Mouse (Mus musculus): ENCODE measurements around the gene Ptcra. TPM values are rescaled to one million over a fixed set of nuclear protein-coding genes. Genes with fewer than 3 reads are reported as not detected.

Gene Ptcra
- polyA plus RNA-seq, 3 experiments from 2014 or later: 0.44 to 0.47 TPM; not detected in 1

DNA sequence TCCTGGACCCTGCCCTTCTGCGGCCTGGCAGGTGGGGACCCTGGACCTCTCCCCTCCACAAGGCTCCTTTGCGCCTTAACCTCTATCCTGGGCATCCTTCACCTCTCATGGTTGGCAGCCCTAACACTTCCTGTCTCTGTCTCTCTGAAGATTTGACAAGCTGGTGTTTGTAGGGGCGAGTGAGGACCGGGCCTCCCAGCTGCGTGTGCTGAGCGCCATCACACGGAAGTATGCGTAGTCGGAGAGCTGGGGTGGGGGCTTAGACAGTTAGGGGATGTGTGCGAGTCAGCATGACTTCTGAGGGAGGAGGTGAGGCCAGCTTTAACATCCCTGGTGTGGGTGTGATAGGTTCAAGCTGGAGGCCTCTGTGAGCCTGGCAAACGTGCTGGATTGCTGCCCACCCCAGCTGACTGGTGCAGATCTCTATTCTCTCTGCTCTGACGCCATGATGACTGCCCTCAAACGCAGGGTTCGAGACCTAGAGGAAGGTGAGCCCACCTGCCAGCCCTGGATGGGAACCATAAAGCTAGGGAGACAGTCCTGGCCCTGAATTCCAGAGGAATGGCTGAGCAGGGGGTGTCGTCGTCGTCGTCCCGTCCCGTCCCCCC lies 38.9 kb downstream of the Ptcra start:
- no peak for ATAC-seq

DNA sequence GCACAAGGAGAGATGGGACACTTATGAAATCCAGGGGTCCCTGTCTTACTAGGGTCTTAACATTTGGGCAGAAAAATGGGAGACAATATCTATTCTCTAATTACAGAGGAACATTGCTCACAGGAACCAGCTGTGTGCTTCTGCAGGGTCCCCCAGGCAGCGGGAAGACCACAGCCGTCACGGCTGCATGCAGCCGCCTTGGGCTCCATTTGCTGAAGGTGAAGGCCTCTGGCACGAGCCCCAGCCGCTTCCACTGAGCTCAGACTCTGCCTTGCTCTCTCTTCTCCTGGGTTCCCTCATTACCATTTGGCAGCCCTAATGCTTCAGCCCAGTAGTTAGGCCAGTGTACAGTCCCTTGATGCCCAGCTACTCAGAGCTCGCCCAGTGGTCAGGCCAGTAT lies 42.4 kb downstream of the Ptcra start:
- no peak for ATAC-seq

GRCm38 (mm10) chr17:46714756-46715481 lies 48.6 kb downstream of the Ptcra start:
- ATAC-seq: no peak

DNA sequence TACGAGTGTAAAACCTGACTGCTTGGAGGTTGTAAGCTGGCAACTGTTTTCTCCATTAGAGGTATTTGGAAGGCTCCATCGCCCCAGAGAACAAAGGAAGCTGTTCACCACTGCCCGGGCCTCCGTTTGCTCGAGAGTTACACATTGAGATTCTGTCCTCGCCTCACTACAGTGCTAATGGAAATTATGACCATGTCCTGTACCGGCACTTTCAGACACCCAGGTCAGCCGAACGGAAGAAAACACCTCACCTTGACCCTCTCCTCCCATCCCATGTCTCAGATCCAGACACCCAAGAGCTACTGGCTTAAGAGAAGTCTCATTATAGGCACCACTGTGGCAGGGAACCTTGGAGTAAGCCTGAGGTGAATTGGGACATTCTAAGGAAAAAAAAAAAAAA lies 49.7 kb downstream of the Ptcra start:
- ATAC-seq: no peak

- no peak for ATAC-seq
These were observed 51.1 kb downstream of the Ptcra start for GRCm38 (mm10) chr17:46712442-46712841.

DNA sequence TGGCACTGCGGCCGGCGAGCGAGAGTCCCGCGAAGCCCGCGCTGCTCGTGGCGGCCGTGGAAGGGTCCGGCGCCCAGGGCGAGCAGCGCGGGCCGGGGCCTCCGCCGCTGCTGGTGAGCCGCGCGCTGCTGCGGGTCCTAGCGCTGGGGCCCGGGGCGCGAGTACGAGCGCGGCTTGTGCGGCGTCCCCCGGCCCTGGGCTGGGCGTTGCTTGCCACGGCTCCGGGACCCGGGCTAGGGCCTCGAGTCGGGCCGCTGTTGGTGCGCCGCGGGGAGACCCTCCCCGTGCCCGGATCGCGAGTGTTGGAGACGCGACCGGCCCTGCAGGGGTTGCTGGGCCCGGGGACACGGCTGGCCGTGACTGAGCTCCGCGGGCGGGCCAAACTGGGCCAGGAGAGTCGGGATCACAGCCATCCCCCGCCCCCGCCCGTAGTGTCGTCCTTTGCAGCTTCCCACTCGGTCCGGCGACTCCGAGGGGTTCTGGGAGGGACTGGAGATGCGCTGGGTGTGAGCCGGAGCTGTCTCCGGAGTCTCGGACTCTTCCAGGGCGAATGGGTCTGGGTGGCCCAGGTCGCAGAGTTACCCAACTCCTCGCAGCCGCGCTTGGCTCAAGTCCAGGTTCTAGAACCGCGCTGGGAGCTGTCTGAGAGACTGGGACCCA lies 51.8 kb downstream of the Ptcra start:
- peak; percentile 31 for ATAC-seq

DNA sequence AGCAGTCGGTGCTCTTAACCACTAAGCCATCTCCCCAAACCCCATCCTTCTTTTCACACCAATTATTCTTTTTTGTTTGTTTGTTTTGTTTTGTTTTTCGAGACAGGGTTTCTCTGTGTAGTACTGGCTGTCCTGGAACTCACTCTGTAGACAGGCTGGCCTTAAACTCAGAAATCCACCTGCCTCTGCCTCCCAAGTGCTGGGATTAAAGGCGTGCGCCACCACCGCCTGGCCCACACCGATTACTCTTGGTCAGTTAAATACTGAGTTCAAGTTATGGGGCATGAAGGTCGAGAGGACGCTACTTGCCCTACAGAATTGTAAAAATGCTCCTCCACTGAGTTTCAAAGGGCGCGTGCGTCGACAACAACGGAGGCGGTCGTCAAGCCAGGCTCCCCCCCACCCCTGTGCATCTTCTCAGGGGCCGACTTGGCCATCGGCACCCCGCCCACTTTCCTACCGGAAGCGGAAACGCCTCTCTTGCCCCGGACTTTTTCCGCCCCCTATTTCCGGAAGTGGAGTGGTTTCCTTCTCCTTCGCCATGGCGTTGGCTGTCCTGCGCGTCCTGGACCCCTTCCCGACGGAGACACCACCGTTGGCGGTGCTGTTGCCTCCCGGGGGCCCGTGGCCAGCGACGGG lies 52.4 kb downstream of the Ptcra start, which contains the start of gene Pex6:
TSS of gene Pex6 (plus strand) at position 505 of the 639 bp plus-strand sequence.
- peak; percentile 95 for ATAC-seq

- ATAC-seq: no peak
These were observed 57.0 kb downstream of the Ptcra start for GRCm38 (mm10) chr17:46706375-46707089.

Other genes starting within 250 kb of the Ptcra start
- gene Cul9, start 217.3 kb downstream of the Ptcra start, polyA plus RNA-seq (2017; shearing (Covaris generic)): 1 to 10 TPM in 2 of 3 experiments, under 1 TPM in 1; 0.78 to 7.5 (median 3.1) TPM
- 10 to 100 TPM in 1 of 3 experiments, 1 to 10 TPM in 2; 4.8 to 15.7 (median 7.7) TPM for gene Srf, start 207.5 kb downstream of the Ptcra start, polyA plus RNA-seq (2017; shearing (Covaris generic))
- not detected for gene Ptk7, start 134.2 kb downstream of the Ptcra start, polyA plus RNA-seq (2017; shearing (Covaris generic))
- gene Klc4, start 117.7 kb downstream of the Ptcra start, polyA plus RNA-seq (2017; shearing (Covaris generic)): 10 to 100 TPM in 1 of 3 experiments, 1 to 10 TPM in 2; 7.6 to 10.1 (median 9.1) TPM
- 10 to 100 TPM; 59.1 to 81.9 (median 60.2) TPM for gene Mrpl2, start 117.5 kb downstream of the Ptcra start, polyA plus RNA-seq (2017; shearing (Covaris generic))
- gene Cul7, start 113.4 kb downstream of the Ptcra start, polyA plus RNA-seq (2017; shearing (Covaris generic)): 1 to 10 TPM; 1.7 to 4.1 (median 2.5) TPM
- gene Rrp36, start 89.4 kb downstream of the Ptcra start, polyA plus RNA-seq (2017; shearing (Covaris generic)): 10 to 100 TPM; 47.3 to 50.7 (median 47.7) TPM
- 100 to 1,000 TPM; 162 to 181 (median 163) TPM for gene Mea1, start 84.9 kb downstream of the Ptcra start, polyA plus RNA-seq (2017; shearing (Covaris generic))
- 10 to 100 TPM; 20.7 to 22.4 (median 21.7) TPM for gene Klhdc3, start 82.8 kb downstream of the Ptcra start, polyA plus RNA-seq (2017; shearing (Covaris generic))
- gene Ppp2r5d, start 58.6 kb downstream of the Ptcra start, polyA plus RNA-seq (2017; shearing (Covaris generic)): 10 to 100 TPM; 23.2 to 25.5 (median 23.5) TPM
- gene Pex6, start 52.2 kb downstream of the Ptcra start, polyA plus RNA-seq (2017; shearing (Covaris generic)): 1 to 10 TPM; 3.1 to 4.8 (median 4.6) TPM
- 1 to 10 TPM in 1 of 3 experiments, under 1 TPM in 2; 0.40 to 2.3 (median 0.72) TPM for gene Gnmt, start 34.5 kb downstream of the Ptcra start, polyA plus RNA-seq (2017; shearing (Covaris generic))
- gene Cnpy3, start 11.5 kb downstream of the Ptcra start, polyA plus RNA-seq (2017; shearing (Covaris generic)): 10 to 100 TPM; 19.1 to 36.3 (median 27.8) TPM
- gene 2310039H08Rik, start 8.9 kb upstream of the Ptcra start, polyA plus RNA-seq (2017; shearing (Covaris generic)): 10 to 100 TPM; 16.4 to 17.9 (median 17.3) TPM
- 100 to 1,000 TPM; 120 to 149 (median 139) TPM for gene Rpl7l1, start 19.0 kb upstream of the Ptcra start, polyA plus RNA-seq (2017; shearing (Covaris generic))
- gene Bicral, start 94.8 kb upstream of the Ptcra start, polyA plus RNA-seq (2017; shearing (Covaris generic)): 1 to 10 TPM; 7.6 to 9.2 (median 9.1) TPM
- 10 to 100 TPM in 1 of 3 experiments, 1 to 10 TPM in 2; 9.6 to 10.5 (median 9.9) TPM for gene Tbcc, start 127.0 kb upstream of the Ptcra start, polyA plus RNA-seq (2017; shearing (Covaris generic))
- gene Prph2, start 146.7 kb upstream of the Ptcra start, polyA plus RNA-seq (2017; shearing (Covaris generic)): not detected
- 10 to 100 TPM; 12.1 to 19.4 (median 13.2) TPM for gene Ubr2, start 246.8 kb upstream of the Ptcra start, polyA plus RNA-seq (2017; shearing (Covaris generic))

All from inflammation-experienced regulatory T-cells, adult 6 months (primary cell).